Mouse (Mus musculus) intestine, embryonic 16.5 days (tissue): ENCODE measurements at regions not wholly inside any gene's neighbourhood (a gene's known extent, or its start where the extent isn't known, plus 50 kb on each side); places are given as distances from the start of the nearest gene placed in this dataset.

Source experiments
- ATAC-seq: fragments of 200-750 bp; cut with Nextera tagmentation; 2 replicates; pipeline ENCODE4 v1.8.0; 2017; ENCODE audit warnings: moderate TSS enrichment, moderate library complexity
- H3K27ac ChIP-seq: fragments of 300-500 bp; sonication (generic); 2 replicates; pipeline ENCODE4 v1.5.1; 2014; ENCODE audit warnings: mild to moderate bottlenecking, low read length
- H3K27me3 ChIP-seq: fragments of 300-500 bp; sonication (generic); replicated peaks from 2 replicates; pipeline ENCODE4 v1.6.1; 2014; ENCODE audit warnings: low read length, control low read depth, mixed read lengths; ENCODE audit not compliant: control insufficient read depth, insufficient read depth
- H3K36me3 ChIP-seq: fragments of 300-500 bp; sonication (generic); 2 replicates; pipeline ENCODE4 v1.6.1; 2014; ENCODE audit warnings: low read length, control low read depth; ENCODE audit not compliant: control insufficient read depth, insufficient read depth
- H3K4me1 ChIP-seq: fragments of 300-500 bp; sonication (generic); 2 replicates; pipeline ENCODE4 v1.6.1; 2014; ENCODE audit warnings: low read length, control low read depth, mixed read lengths; ENCODE audit not compliant: control insufficient read depth, insufficient read depth
- H3K4me2 ChIP-seq: fragments of 300-500 bp; sonication (generic); 2 replicates; pipeline ENCODE4 v1.6.1; 2014; ENCODE audit warnings: low read depth, low read length, control low read depth
- H3K4me3 ChIP-seq: fragments of 300-500 bp; sonication (generic); 2 replicates; pipeline ENCODE4 v1.5.1; 2014; ENCODE audit warnings: mild to moderate bottlenecking, low read length
- H3K9ac ChIP-seq: fragments of 300-500 bp; sonication (generic); 2 replicates; pipeline ENCODE4 v1.6.1; 2014; ENCODE audit warnings: low read depth, low read length
- H3K9me3 ChIP-seq: fragments of 300-500 bp; sonication (generic); 2 replicates; pipeline ENCODE4 v1.6.1; 2016; ENCODE audit warnings: low read length, control low read depth; ENCODE audit not compliant: control insufficient read depth
- WGBS: fragments of 180-500 bp; shearing (Covaris S2); extraction: QIAGEN DNeasy Blood & Tissue Kit; methylation state at CpG from one replicate; pipeline ENCODE4 v1.1.7; 2014; 5-methylcytosine and 5-hydroxymethylcytosine counted together

GRCm38 (mm10) chr10:65716914-65717610, 1378.9 kb upstream of the Jmjd1c start:
- no peak overlapping the region for H3K4me3 ChIP-seq
- no peaks in the 10 kb centered on the region for H3K4me1 ChIP-seq
- H3K36me3 ChIP-seq = no peaks in the 10 kb centered on the region
- no peak overlapping the region for H3K9ac ChIP-seq
- no peaks in the 10 kb centered on the region for H3K9me3 ChIP-seq
- no peak overlapping the region for H3K4me2 ChIP-seq
- no peaks in the 10 kb centered on the region for H3K27me3 ChIP-seq
- ATAC-seq = peak; percentile 81
- WGBS = 61% methylated on average over 6 of the region's 6 CpGs
- H3K27ac ChIP-seq = no peak overlapping the region

DNA sequence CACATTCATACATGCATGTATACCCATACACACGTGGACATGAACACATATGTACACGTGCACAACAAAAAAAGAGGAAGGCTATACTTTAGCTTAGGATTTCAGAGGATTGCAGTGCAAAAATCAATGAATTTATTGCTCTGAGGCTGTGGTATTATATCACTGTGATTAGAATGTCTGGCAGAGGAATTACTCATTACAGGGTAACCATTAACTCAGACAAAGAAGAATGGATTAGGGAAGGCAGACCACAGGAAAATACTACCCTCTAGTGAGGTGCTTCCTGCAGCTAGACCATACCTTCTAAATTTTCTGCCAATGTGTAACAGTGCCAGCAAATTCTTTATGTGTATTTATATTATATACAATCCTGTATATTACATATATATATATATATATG, 1373.4 kb upstream of the Jmjd1c start:
- Histone ChIP-seq H3K9ac (no peak overlapping the region), H3K4me1 (no peaks in the 10 kb centered on the region), H3K36me3 (no peaks in the 10 kb centered on the region), H3K27ac (no peak overlapping the region), H3K4me3 (no peak overlapping the region), H3K27me3 (no peaks in the 10 kb centered on the region), H3K9me3 (no peaks in the 10 kb centered on the region), H3K4me2 (no peak overlapping the region)
- peak; percentile 90 for ATAC-seq
- WGBS = 47% methylated on average over 2 of the region's 2 CpGs

DNA sequence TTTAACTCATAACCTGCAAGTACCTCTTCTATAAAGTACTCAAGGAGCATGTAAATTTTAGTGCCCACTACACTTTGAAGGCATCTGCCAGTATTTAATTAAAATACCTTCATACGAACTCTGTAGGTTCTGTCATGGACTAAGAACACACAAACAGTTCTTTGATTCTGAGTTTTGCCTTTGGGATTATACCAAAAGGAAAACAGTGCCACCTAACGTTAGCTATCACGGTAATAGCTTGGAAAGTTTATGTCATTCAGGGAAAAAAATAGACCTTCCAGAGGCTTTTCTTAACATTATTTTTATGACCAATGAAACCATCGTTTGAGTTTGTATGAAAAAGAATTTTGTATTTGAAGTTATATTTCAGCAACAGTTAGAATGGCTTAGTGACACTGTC, 1326.5 kb upstream of the Jmjd1c start:
- Histone ChIP-seq H3K27ac (no peak overlapping the region), H3K4me1 (no peaks in the 10 kb centered on the region), H3K4me3 (no peak overlapping the region), H3K9ac (no peak overlapping the region), H3K4me2 (no peak overlapping the region), H3K36me3 (no peaks in the 10 kb centered on the region), H3K9me3 (no peaks in the 10 kb centered on the region), H3K27me3 (no peaks in the 10 kb centered on the region)
- WGBS = 39% methylated on average over 4 of the region's 4 CpGs
- no peak for ATAC-seq

DNA sequence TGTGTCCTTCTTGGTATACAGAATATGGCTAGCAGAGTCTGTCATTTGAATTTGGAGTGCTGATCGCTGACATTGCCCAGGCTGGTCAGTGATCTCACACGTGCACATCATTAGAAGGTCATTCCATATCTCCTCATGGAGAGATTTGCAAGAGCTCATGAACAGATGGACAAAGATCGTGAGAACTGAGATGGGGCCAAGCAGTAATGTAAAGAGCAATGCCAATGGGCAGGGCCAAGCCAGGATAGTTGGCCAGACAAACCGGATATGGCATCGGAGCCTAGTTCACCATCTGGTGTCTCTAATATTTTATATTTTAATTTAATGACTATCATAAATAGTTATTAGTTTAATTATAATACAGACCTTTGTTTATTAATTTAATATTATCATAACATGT, 1324.0 kb upstream of the Jmjd1c start:
- H3K4me1 ChIP-seq = no peaks in the 10 kb centered on the region
- H3K27me3 ChIP-seq = no peaks in the 10 kb centered on the region
- no peaks in the 10 kb centered on the region for H3K36me3 ChIP-seq
- no peak overlapping the region for H3K4me2 ChIP-seq
- no peak for ATAC-seq
- no peak overlapping the region for H3K4me3 ChIP-seq
- no peaks in the 10 kb centered on the region for H3K9me3 ChIP-seq
- H3K9ac ChIP-seq = no peak overlapping the region
- 88% methylated on average over 5 of the region's 5 CpGs for WGBS
- no peak overlapping the region for H3K27ac ChIP-seq

GRCm38 (mm10) chr10:65784994-65785393, 1310.9 kb upstream of the Jmjd1c start:
- no peaks in the 10 kb centered on the region for H3K9me3 ChIP-seq
- ATAC-seq = no peak
- no peaks in the 10 kb centered on the region for H3K36me3 ChIP-seq
- H3K27me3 ChIP-seq = no peaks in the 10 kb centered on the region
- H3K4me3 ChIP-seq = no peak overlapping the region
- no peak overlapping the region for H3K27ac ChIP-seq
- H3K4me2 ChIP-seq = no peak overlapping the region
- 86% methylated on average over 8 of the region's 8 CpGs for WGBS
- no peak overlapping the region for H3K9ac ChIP-seq
- no peaks in the 10 kb centered on the region for H3K4me1 ChIP-seq
